Mouse (Mus musculus) neural tube, embryonic 14.5 days (tissue): Measurements from ENCODE around the gene Galnt7. TPM values are rescaled to one million over a fixed set of nuclear protein-coding genes. Genes with fewer than 3 reads are reported as not detected.

Experiments
- ATAC-seq: fragments of 200-750 bp; cut with Nextera tagmentation; 2 replicates; pipeline ENCODE4 v1.8.0; 2017; ENCODE audit warnings: low read depth, mild to moderate bottlenecking, moderate TSS enrichment, moderate library complexity
- H3K27ac ChIP-seq: fragments of 300-500 bp; sonication (generic); 2 replicates; pipeline ENCODE4 v1.5.1; 2014; ENCODE audit warnings: low read depth, mild to moderate bottlenecking, control low read depth, low read length, moderate library complexity, mixed read lengths
- H3K27me3 ChIP-seq: fragments of 300-500 bp; sonication (generic); 2 replicates; pipeline ENCODE4 v1.6.1; 2014; ENCODE audit warnings: low read length; ENCODE audit not compliant: control insufficient read depth, insufficient read depth
- H3K36me3 ChIP-seq: fragments of 300-500 bp; sonication (generic); 2 replicates; pipeline ENCODE4 v1.6.1; 2014; ENCODE audit warnings: low read length, mixed read lengths; ENCODE audit not compliant: control insufficient read depth, insufficient read depth
- H3K4me1 ChIP-seq: fragments of 300-500 bp; sonication (generic); 2 replicates; pipeline ENCODE4 v1.6.1; 2014; ENCODE audit warnings: low read length; ENCODE audit not compliant: control insufficient read depth, insufficient read depth
- H3K4me2 ChIP-seq: fragments of 300-500 bp; sonication (generic); 2 replicates; pipeline ENCODE4 v1.6.1; 2014; ENCODE audit warnings: mild to moderate bottlenecking, low read depth, low read length, control low read depth
- H3K4me3 ChIP-seq: fragments of 300-500 bp; sonication (generic); 2 replicates; pipeline ENCODE4 v1.5.1; 2014; ENCODE audit warnings: low read depth, low read length, control low read depth, mixed read lengths
- H3K9ac ChIP-seq: fragments of 300-500 bp; sonication (generic); replicated peaks from 2 replicates; pipeline ENCODE4 v1.6.1; 2014; ENCODE audit warnings: low read depth, mild to moderate bottlenecking, control low read depth, low read length, mixed read lengths
- H3K9me3 ChIP-seq: fragments of 300-500 bp; sonication (generic); 2 replicates; pipeline ENCODE4 v1.6.1; 2016; ENCODE audit warnings: low read length; ENCODE audit not compliant: control insufficient read depth
- WGBS: fragments of 180-500 bp; shearing (Covaris S2); extraction: QIAGEN DNeasy Blood & Tissue Kit; methylation state at CpG from one replicate; pipeline ENCODE4 v1.1.7; 2014; 5-methylcytosine and 5-hydroxymethylcytosine counted together
- polyA plus RNA-seq: library from polyadenylated mRNA; unstranded; fragments of >200 nt; fragmentation: Nextera tagmentation; extraction: Ambion mirVana; gene quantifications from 2 replicates; pipeline ENCODE4 v1.2.1, GENCODE M21; 2014

The Galnt7 gene
- polyA plus RNA-seq, 1 experiment from 2014 or later: 14.7 TPM

DNA sequence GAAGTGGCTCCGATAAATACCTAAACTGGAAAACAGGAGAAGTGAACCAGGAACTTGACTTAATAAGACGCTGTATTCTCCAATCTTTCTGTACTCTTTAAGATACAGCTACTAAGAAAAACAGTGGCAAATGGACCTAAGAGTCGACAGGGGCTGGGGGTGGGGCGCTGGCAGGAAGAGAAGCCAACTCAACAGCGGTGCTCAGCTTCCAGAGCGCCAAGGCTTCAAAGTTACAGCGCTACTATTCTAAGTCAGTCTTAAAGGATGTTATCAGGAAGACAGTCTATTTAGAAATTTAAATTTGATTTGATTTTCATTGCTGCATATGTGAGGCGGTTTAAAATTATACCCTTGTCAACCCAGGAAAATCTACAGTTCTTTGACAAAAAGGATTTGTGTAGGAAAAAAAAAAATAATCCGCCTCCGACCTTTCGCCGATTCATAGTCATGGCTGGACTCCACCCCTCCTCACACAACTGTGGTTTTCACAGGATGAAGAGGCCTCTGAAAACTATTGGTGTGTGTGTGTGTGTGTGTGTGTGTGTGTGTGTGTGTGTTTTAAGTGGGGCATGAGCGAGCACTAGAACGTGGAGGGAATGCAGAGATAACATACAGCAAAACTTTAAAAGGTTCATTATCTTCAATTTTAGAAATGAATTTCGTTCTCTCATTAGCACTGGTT lies 15.1 kb downstream of the Galnt7 start:
- Histone ChIP-seq H3K27me3 (no peaks in the 10 kb centered on the region), H3K36me3 (no peaks in the 10 kb centered on the region), H3K4me1 (no peaks in the 10 kb centered on the region), H3K9me3 (no peaks in the 10 kb centered on the region), H3K4me3 (no peak overlapping the region), H3K9ac (no peak overlapping the region), H3K27ac (no peak overlapping the region), H3K4me2 (no peak overlapping the region)
- no peak for ATAC-seq
- 92% methylated on average over 15 of the region's 15 CpGs for WGBS

- H3K4me3 ChIP-seq: no peak overlapping the region
- no peaks in the 10 kb centered on the region for H3K36me3 ChIP-seq
- no peak overlapping the region for H3K27ac ChIP-seq
- no peaks in the 10 kb centered on the region for H3K27me3 ChIP-seq
- ATAC-seq: no peak
- H3K4me2 ChIP-seq: no peak overlapping the region
- no peaks in the 10 kb centered on the region for H3K9me3 ChIP-seq
- WGBS: 90% methylated on average over 11 of the region's 11 CpGs
- H3K4me1 ChIP-seq: no peaks in the 10 kb centered on the region
- no peak overlapping the region for H3K9ac ChIP-seq
Measured at GRCm38 (mm10) chr8:57636698-57637097, 16.1 kb downstream of the Galnt7 start.

DNA sequence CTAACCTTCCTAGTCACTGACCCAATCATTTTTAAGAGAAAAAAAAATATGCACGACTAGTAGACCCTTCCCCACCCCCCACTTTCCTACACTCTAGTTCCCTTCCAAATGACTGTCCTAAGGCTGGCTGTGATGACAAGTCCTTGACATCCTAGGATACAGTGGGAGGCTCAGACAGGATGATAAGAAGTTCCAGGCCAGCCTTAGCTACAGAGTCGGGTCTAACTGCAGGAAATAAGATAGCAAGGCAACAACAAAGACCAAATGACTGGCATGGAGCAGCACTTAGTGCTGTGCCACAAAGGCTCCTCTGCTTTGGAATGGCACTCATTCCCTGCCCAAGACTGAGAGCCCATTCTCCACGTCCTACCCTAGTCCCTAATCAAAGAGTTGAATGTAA lies 16.6 kb downstream of the Galnt7 start:
- Histone ChIP-seq H3K9me3 (no peaks in the 10 kb centered on the region), H3K9ac (no peak overlapping the region), H3K4me3 (no peak overlapping the region), H3K36me3 (no peaks in the 10 kb centered on the region), H3K27me3 (no peaks in the 10 kb centered on the region), H3K27ac (no peak overlapping the region), H3K4me2 (no peak overlapping the region), H3K4me1 (no peaks in the 10 kb centered on the region)
- 81% methylated on average over 3 of the region's 3 CpGs for WGBS
- ATAC-seq: no peak

DNA sequence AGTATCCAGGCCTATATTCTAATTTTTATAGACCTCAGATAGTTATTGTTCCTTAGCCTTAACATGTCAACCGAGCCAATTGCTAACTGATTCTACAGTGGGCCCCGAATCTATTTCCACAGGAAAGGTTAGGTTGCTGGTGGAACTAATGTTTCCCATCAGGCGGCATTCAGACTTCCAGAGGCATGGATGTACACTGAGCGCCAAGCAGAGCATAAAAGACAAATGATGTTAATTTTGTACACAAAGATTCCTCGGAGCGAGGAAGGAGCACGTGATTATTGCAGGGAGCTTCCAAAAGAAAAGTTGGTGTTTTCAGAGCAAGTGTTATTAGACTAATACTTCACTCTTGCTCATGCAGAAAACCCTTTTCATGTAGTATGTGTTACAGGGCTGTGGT lies 21.1 kb downstream of the Galnt7 start:
- H3K9ac ChIP-seq: no peak overlapping the region
- no peak for ATAC-seq

DNA sequence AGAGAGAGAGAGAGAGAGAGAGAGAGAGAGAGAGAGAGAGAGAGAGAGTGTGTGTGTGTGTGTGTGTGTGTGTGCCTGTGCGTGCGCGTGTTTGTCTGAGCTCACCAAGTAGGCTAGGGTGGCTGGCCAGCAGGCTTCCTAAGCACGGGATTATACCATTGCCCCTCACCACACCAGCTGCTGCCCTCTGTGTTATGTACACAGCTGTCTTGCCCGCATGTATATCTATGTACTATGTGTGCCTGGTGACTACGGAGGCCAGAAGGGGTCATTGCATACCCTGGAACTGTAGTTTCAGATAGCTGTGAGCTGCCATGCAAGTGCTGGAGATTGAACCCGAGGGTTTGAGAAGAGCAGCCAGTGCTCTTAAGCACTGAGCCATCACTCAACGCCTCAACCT lies 22.7 kb downstream of the Galnt7 start:
- Histone ChIP-seq H3K27ac (no peak overlapping the region), H3K27me3 (no peaks in the 10 kb centered on the region), H3K36me3 (no peaks in the 10 kb centered on the region), H3K9me3 (no peaks in the 10 kb centered on the region), H3K4me2 (no peak overlapping the region), H3K4me3 (no peak overlapping the region), H3K9ac (no peak overlapping the region), H3K4me1 (no peaks in the 10 kb centered on the region; the same call in 1 of the 2 replicates)
- 92% methylated on average over 8 of the region's 8 CpGs for WGBS
- no peak for ATAC-seq

More for the DNA sequence above, 21.1 kb downstream of the Galnt7 start:
- Histone ChIP-seq H3K4me2 (no peak overlapping the region), H3K36me3 (no peaks in the 10 kb centered on the region), H3K4me1 (no peaks in the 10 kb centered on the region), H3K4me3 (no peak overlapping the region), H3K27ac (no peak overlapping the region), H3K27me3 (no peaks in the 10 kb centered on the region), H3K9me3 (no peaks in the 10 kb centered on the region)
- 66% methylated on average over 7 of the region's 7 CpGs for WGBS

GRCm38 (mm10) chr8:57628787-57629664 lies 23.8 kb downstream of the Galnt7 start:
- WGBS: 89% methylated on average over 6 of the region's 6 CpGs
- no peak for ATAC-seq

GRCm38 (mm10) chr8:57627946-57628786 lies 24.7 kb downstream of the Galnt7 start:
- no peak for ATAC-seq

More at GRCm38 (mm10) chr8:57628787-57629664, 23.8 kb downstream of the Galnt7 start:
- Histone ChIP-seq H3K4me3 (no peak overlapping the region), H3K9ac (no peak overlapping the region), H3K9me3 (no peaks in the 10 kb centered on the region), H3K36me3 (no peaks in the 10 kb centered on the region), H3K4me2 (no peak overlapping the region), H3K27me3 (no peaks in the 10 kb centered on the region), H3K27ac (no peak overlapping the region), H3K4me1 (no peaks in the 10 kb centered on the region; the same call in 1 of the 2 replicates)

DNA sequence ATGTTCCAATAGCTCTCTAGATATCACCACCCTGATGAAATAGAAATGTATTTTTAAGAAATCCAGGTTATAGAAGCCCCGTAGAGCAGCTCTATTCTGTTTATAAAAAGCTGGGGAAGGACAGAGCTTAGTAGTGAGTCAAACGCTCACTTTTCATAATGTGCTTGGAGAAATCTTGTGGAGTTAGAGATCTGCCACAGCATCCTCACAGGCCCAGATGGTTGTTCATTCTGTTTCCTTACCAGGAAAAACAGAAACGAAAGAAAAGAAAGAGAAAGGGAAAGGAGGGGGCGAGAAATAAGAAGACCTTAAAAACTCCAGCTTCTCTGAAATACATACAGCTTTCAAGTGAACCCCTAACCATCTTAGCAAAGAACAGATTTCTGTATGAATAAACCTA lies 28.9 kb downstream of the Galnt7 start:
- H3K9ac ChIP-seq: no peak overlapping the region
- no peak overlapping the region for H3K4me3 ChIP-seq
- no peaks in the 10 kb centered on the region for H3K36me3 ChIP-seq
- no peaks in the 10 kb centered on the region for H3K9me3 ChIP-seq
- H3K4me2 ChIP-seq: no peak overlapping the region
- no peaks in the 10 kb centered on the region; the same call in 1 of the 2 replicates for H3K4me1 ChIP-seq
- H3K27me3 ChIP-seq: no peaks in the 10 kb centered on the region
- WGBS: 97% methylated on average over 4 of the region's 4 CpGs
- no peak overlapping the region for H3K27ac ChIP-seq
- no peak for ATAC-seq

More at GRCm38 (mm10) chr8:57627946-57628786, 24.7 kb downstream of the Galnt7 start:
- no peaks in the 10 kb centered on the region for H3K27me3 ChIP-seq
- no peaks in the 10 kb centered on the region for H3K9me3 ChIP-seq
- H3K4me1 ChIP-seq: no peaks in the 10 kb centered on the region; the same call in 1 of the 2 replicates
- no peak overlapping the region for H3K4me3 ChIP-seq
- H3K4me2 ChIP-seq: no peak overlapping the region
- no peak overlapping the region for H3K9ac ChIP-seq
- H3K27ac ChIP-seq: no peak overlapping the region
- no peaks in the 10 kb centered on the region for H3K36me3 ChIP-seq
- WGBS: 87% methylated on average over 5 of the region's 5 CpGs
